ENCODE assay signal across 10 mouse cellular contexts in genomic region chr10:119640534-119640933, GRCm38 (mm10).
A peak's percentile ranks its signal among the peaks of the same experiment; 100 is the strongest.
DNase-seq lines count a peak whose midpoint lies in the region; ATAC-seq lines count a peak whose summit lies in the region.
"Had no signal": no experiment of that assay in that cellular context is flagged by ENCODE, and none has a peak within 500 bp of the region (broad histone marks: within the 10 kb centered on the region; RNA-seq: fewer than 3 reads in every experiment).

No protein-coding gene starts in this region.

- no peak overlapping the region for H3K4me3 ChIP-seq in forebrain, embryonic 12.5 days (replicated peaks)
- H3K4me3 ChIP-seq in forebrain, embryonic 11.5 days (ENCODE audit: low read depth, low read length): no peak overlapping the region
- no peak overlapping the region for H3K4me3 ChIP-seq in hindbrain, embryonic 16.5 days (ENCODE audit: low read length)

- H3K27ac ChIP-seq in forebrain, embryonic 12.5 days: no peak overlapping the region
- H3K27ac ChIP-seq in forebrain, embryonic 11.5 days (ENCODE audit: low read depth, low read length): no peak overlapping the region
- no peak overlapping the region for H3K27ac ChIP-seq in hindbrain, embryonic 16.5 days (ENCODE audit: low read depth, low read length)

- H3K4me1 ChIP-seq in forebrain, embryonic 12.5 days: peaks cover 21% of the 10 kb centered on the region
- no peaks in the 10 kb centered on the region for H3K4me1 ChIP-seq in forebrain, embryonic 11.5 days (replicated peaks; ENCODE audit: control insufficient read depth, insufficient read depth, low read length)
- peaks cover 8% of the 10 kb centered on the region for H3K4me1 ChIP-seq in hindbrain, embryonic 16.5 days (ENCODE audit: control insufficient read depth, insufficient read depth, low read depth, low read length)

- WGBS in forebrain, embryonic 12.5 days: 87% methylated on average over 10 of the region's 10 CpGs
- 88% methylated on average over 10 of the region's 10 CpGs for WGBS in forebrain, embryonic 11.5 days
- WGBS in hindbrain, embryonic 16.5 days: 64% methylated on average over 10 of the region's 10 CpGs

- DNase-seq in forebrain, embryonic 11.5 days (ENCODE audit: low spot score): no peak
- peak; percentile 18 to 44 for DNase-seq in layer of hippocampus, postnatal 10 days (ENCODE audit: low spot score in 2 of 2)
- no peak for DNase-seq in layer of hippocampus, adult 11-12 months (ENCODE audit: low spot score)
- peak; percentile 5 for DNase-seq in 416B (ENCODE audit: low read depth)
- no peak for DNase-seq in spleen, adult 12 weeks (ENCODE audit: low spot score)
- no peak for DNase-seq in thymus, postnatal 14 days
- DNase-seq: kidney, adult 11 months; lung, adult 18-20 months had no signal

- H3K9me3 ChIP-seq in forebrain, embryonic 12.5 days: no peaks in the 10 kb centered on the region
- H3K9me3 ChIP-seq in forebrain, embryonic 11.5 days (ENCODE audit: control insufficient read depth, low read length): no peaks in the 10 kb centered on the region
- H3K9me3 ChIP-seq in hindbrain, embryonic 16.5 days (ENCODE audit: control insufficient read depth, low read length): no peaks in the 10 kb centered on the region

- H3K9ac ChIP-seq in forebrain, embryonic 12.5 days: no peak overlapping the region
- no peak overlapping the region for H3K9ac ChIP-seq in forebrain, embryonic 11.5 days (ENCODE audit: low read length)
- H3K9ac ChIP-seq in hindbrain, embryonic 16.5 days (ENCODE audit: low read depth, low read length): no peak overlapping the region

- H3K27me3 ChIP-seq in forebrain, embryonic 12.5 days: no peaks in the 10 kb centered on the region
- H3K27me3 ChIP-seq in forebrain, embryonic 11.5 days (ENCODE audit: control insufficient read depth, insufficient read depth, low read length): no peaks in the 10 kb centered on the region
- no peaks in the 10 kb centered on the region for H3K27me3 ChIP-seq in hindbrain, embryonic 16.5 days (replicated peaks; ENCODE audit: control insufficient read depth, insufficient read depth, low read length)

- 0 out of 2 replicates have a peak, but pooled peaks have one; percentile 51 for ATAC-seq in forebrain, embryonic 12.5 days (ENCODE audit: low FRiP score)
- no peak for ATAC-seq in forebrain, embryonic 11.5 days (replicated peaks; ENCODE audit: low FRiP score)
- ATAC-seq in hindbrain, embryonic 16.5 days: peak; percentile 78

- H3K4me2 ChIP-seq in forebrain, embryonic 12.5 days: no peak overlapping the region
- H3K4me2 ChIP-seq in forebrain, embryonic 11.5 days (ENCODE audit: low read depth, low read length, severe bottlenecking): no peak overlapping the region
- no peak overlapping the region for H3K4me2 ChIP-seq in hindbrain, embryonic 16.5 days (ENCODE audit: low read length)

- H3K36me3 ChIP-seq in forebrain, embryonic 12.5 days (replicated peaks): no peaks in the 10 kb centered on the region
- no peaks in the 10 kb centered on the region for H3K36me3 ChIP-seq in forebrain, embryonic 11.5 days (ENCODE audit: control insufficient read depth, insufficient read depth, low read length)
- no peaks in the 10 kb centered on the region for H3K36me3 ChIP-seq in hindbrain, embryonic 16.5 days (ENCODE audit: control insufficient read depth, insufficient read depth, low read length)

Comparison
In these comparisons a context has a peak if more than half of its experiments do, and no peak if none do; other contexts are left out.
1. DNase-seq: peak in layer of hippocampus, postnatal 10 days (2 of 2) and 416B (single experiment); none in forebrain, embryonic 11.5 days (single experiment), layer of hippocampus, adult 11-12 months (single experiment), spleen, adult 12 weeks (single experiment) and thymus, postnatal 14 days (single experiment).